Mouse (Mus musculus) T-cell, adult 2 months (primary cell): ENCODE measurements around the gene Trak1.
"Not testable (repeated sequence)": the region's sequence is repeated elsewhere in the genome, so short reads cannot be mapped to it uniquely, and the experiment has no call there.

Experiments used
- DNase-seq: peaks from one replicate; pipeline ENCODE4 v3.0.0; 2022; ENCODE audit warnings: low spot score

The Trak1 gene

GRCm38 (mm10) chr9:121319323-121319966 lies 22.1 kb downstream of the Trak1 start:
- DNase-seq, result no peak

- no peak for DNase-seq
Measured at GRCm38 (mm10) chr9:121320433-121320832, 23.1 kb downstream of the Trak1 start.

GRCm38 (mm10) chr9:121321118-121321517 lies 23.8 kb downstream of the Trak1 start:
- DNase-seq, result no peak

GRCm38 (mm10) chr9:121322034-121322433 lies 24.7 kb downstream of the Trak1 start:
- DNase-seq, result no peak

GRCm38 (mm10) chr9:121328342-121328741 lies 31.0 kb downstream of the Trak1 start:
- not testable (repeated sequence) for DNase-seq

- no peak for DNase-seq
Measured at GRCm38 (mm10) chr9:121329181-121329580, 31.9 kb downstream of the Trak1 start.

DNA sequence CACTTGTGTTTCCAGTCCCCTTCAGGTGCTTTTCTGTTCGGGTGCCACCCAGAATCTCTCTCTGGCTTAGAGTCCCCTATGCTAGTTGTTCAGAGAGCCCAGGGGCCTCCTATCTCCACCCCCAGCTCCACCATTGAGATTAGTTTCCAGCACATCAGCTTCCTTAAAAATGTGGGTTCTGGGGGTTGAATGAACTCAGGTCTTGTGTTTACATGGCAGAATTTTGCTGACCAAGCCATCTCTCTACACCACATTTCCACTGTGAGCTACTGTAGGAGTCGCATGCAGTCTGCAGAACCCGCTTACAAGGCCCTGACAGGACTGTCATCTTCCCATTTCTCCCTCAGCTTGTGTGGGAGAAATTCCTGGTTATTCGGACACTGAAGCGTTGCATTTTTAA lies 32.8 kb downstream of the Trak1 start:
- no peak for DNase-seq

DNA sequence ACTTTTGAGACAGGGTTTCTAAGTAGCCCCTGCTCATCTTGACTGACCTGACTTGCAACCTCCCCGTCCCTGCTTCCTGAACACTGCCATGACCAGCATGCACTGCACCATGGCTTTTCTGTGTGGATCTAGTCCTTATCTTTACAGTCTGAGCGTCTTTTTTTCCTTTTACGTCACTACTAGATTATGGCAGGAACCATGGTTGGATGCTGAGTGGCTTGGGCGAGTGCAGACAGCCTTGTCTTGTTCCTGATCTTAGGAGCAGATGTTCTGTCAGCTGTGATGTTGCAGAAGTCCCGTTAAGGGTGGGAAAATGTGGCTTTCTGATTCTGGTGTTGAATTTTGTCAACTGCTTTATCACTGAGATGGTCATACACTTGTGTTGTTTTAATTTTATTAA lies 34.1 kb downstream of the Trak1 start:
- no peak for DNase-seq

GRCm38 (mm10) chr9:121331878-121332630 lies 34.8 kb downstream of the Trak1 start:
- no peak for DNase-seq

GRCm38 (mm10) chr9:121333559-121333958 lies 36.3 kb downstream of the Trak1 start:
- DNase-seq, result no peak

DNA sequence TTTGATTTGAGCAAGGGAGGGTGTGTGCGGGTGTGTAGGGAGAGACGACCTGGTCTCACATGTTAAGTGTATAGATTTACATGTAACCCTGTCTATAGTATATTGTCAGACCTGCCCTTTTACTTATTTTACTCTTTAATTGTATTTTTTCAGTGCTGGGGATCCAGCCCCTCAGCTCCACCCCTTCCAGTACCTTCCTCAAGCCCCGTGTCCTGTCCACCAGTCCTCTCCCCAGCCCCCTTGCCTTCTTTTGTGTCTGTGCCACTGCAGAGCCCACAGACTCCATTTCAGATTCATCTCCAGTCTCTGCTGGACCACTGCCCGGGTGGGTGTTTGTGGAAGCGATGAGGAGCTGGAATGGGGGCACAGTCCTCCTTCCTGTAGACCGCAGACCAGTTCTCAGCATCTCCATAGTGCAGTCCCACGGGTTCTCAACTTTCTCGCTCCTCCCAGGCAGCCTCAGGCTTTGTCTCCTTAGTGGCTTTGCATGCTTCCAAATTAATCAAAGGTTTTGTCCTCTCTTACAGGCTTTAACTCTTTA lies 37.1 kb downstream of the Trak1 start:
- no peak for DNase-seq

- DNase-seq, result no peak
Measured at GRCm38 (mm10) chr9:121335568-121335967, 38.3 kb downstream of the Trak1 start.

DNA sequence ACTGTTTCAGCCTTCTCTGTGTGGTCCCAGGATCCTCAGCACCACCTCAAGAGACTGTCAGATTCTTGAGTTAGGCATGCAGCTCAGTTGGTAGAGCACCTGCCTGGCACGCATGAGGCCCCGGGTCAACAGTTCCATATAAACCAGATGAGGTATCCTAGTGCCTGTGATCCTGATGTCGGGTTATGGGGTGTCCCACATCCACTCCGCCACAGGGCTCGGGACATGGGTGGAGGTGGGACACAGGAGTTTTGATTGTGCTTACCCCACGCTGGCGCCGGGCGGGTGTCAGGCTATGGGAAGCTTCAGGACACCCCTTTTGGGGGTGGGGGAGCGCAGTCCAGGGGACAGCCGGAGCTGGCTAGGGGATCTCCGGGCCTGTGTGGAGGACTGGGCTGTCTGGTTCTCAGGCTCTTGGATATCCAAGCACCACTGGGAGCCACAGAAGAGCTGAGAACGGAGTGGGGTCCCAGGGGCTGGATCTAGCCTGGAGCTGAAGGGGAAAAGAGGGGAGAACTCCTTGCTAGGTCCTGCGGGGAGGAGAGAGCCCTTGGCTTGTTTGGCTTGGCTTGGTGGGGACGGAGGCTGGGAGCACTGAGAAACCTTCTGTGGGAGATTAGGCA lies 39.1 kb downstream of the Trak1 start:
- DNase-seq, result no peak

- DNase-seq, result no peak
Measured at GRCm38 (mm10) chr9:121337216-121337937, 40.1 kb downstream of the Trak1 start.

DNA sequence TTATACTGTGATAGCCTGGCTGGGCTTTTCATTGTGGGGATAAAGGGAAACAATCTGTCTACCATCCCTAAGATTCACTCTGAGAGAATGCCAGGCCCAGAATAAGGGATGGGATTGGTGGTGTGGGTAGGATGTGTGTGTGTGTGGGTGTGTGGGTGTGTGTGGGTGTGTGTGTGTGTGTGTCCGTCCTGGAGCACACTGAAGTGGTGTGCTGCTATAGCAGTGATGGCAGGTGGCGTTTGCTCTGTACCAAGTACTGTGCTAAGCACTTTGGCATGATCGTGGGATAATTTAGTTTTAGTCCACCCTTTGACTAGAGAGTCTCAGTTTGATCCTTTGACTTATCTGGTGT lies 40.6 kb downstream of the Trak1 start:
- no peak for DNase-seq

DNA sequence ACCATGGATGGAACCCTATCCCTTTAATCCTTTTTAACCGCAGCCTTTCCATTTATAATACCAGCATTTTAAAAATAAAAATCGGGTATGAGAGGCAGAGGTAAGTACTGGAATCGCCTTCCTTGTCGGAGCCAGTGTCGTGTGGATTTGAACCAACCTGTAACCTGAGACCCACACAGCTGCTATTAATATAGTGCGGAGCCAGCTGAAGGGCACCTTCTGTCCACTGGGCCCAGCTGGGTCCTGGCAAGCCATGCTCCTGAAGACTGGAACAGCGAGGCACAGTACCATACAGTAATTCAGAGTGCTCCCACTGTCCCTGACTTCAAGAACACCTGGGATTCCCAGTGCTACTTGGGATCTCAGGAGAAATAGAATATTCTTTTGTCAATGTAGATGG lies 44.5 kb downstream of the Trak1 start:
- DNase-seq, result no peak

- no peak for DNase-seq
Measured at GRCm38 (mm10) chr9:121342510-121343110, 45.3 kb downstream of the Trak1 start.

DNA sequence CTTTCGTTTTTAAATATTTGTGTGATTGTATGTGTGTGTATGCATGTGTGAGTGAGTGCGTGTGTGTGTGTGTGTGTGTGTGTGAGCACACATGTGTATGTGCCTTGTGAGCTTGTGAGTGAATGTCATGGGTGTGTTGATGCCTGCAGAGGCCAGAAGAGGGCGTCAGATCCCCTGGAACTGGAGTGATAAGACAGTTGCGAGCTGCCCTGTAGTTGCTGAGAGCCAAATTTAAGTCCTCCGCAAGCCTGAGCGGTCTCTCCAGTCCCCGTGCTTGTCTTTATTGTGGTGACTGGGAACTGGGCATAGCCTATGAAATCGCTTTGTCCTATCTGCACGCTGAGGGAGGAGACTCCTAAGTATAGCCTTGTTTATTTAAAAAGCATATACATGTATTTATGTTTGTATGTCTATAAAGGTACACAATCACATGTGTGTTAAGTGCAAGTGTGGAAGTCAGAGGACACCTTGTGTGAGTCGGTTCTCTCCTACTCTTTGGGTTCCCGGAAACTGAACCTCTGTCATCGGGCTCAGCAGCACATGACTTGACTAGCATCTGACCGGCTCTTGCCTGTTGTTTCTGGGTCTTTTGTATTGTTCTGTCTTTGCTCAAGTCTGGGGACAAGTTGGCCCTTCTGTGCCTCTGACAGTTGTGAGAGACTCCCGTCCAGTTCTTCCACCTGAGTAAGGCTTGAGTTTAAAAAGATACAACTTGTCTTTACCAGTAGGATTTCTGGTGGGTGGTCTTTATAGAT lies 46.0 kb downstream of the Trak1 start:
- no peak for DNase-seq

DNA sequence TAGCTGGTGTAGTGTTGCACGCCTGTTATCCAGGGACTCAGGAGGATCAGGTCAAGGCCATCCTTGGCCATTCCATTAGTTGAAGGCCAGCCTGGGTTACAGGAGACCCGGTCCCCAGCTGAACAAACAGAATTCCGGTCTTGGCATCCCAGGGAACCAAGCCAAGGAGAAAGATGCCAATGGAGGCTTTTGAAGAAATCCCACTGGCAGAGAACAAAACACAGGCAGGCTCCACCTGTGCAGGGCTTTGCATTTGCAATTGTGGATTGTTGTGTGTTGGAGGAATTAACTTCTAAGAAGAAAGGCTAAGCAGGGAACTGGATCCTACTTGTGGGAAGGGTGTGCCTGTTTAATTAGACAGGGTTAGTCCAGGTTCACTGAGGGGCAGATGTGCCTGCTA lies 47.0 kb downstream of the Trak1 start:
- no peak for DNase-seq

- DNase-seq, result no peak
Measured at GRCm38 (mm10) chr9:121345427-121346130, 48.3 kb downstream of the Trak1 start.

GRCm38 (mm10) chr9:121346635-121347034 lies 49.3 kb downstream of the Trak1 start:
- no peak for DNase-seq
